Mouse (Mus musculus) adrenal gland (tissue): ENCODE data around the gene Dnah1.

Experiments used
- intact Hi-C: fragments of 180-260 bp; cut with DNase I; formaldehyde crosslinking; loops from one replicate; pipeline ENCODE4 v1.15.1; 2025
- long read RNA-seq, 2 experiments: library from polyadenylated mRNA; unstranded; transcript quantifications; one replicate each; pipeline ENCODE4 v2.0.0; 2020; ENCODE audit warnings: borderline replicate concordance in 1 of 2; ENCODE audit not compliant: insufficient replicate concordance in 1 of 2

Gene Dnah1
- long read RNA-seq, experiment 1, result 0 reads
- long read RNA-seq, experiment 2, partial matches to known transcripts, result 1 of 1 reads
- long read RNA-seq, experiment 2, other reads (novel, unspliced or antisense), result 0 of 1 reads

- intact Hi-C loops, result loop anchor here (5.0 kb wide), 1 partner anchor 42 kb away; no protein-coding TSS in a partner anchor
These were observed at the start of gene Dnah1 for GRCm38 (mm10) chr14:31323849-31324792. TSS of gene Dnah1 (minus strand) at chr14:31323896.

- intact Hi-C loops, result no loop called here
These were observed 45.7 kb upstream of the Dnah1 start for GRCm38 (mm10) chr14:31369377-31369776.

GRCm38 (mm10) chr14:31367951-31368350 is 44.3 kb upstream of the Dnah1 start:
- intact Hi-C loops, result no loop called here

GRCm38 (mm10) chr14:31365350-31365749 is 41.7 kb upstream of the Dnah1 start:
- intact Hi-C loops, result no loop called here

- intact Hi-C loops, result no loop called here
These were observed 40.9 kb upstream of the Dnah1 start for GRCm38 (mm10) chr14:31364589-31364988.

GRCm38 (mm10) chr14:31362236-31362635 is 38.5 kb upstream of the Dnah1 start:
- intact Hi-C loops, result no loop called here

GRCm38 (mm10) chr14:31345367-31345766 is 21.7 kb upstream of the Dnah1 start:
- intact Hi-C loops, result no loop called here

- intact Hi-C loops, result no loop called here
These were observed 19.5 kb upstream of the Dnah1 start for GRCm38 (mm10) chr14:31343241-31343640.

- intact Hi-C loops, result no loop called here
These were observed 14.3 kb upstream of the Dnah1 start for GRCm38 (mm10) chr14:31337947-31338346.

GRCm38 (mm10) chr14:31337406-31337805 is 13.7 kb upstream of the Dnah1 start:
- intact Hi-C loops, result no loop called here

- intact Hi-C loops, result no loop called here
These were observed 12.9 kb upstream of the Dnah1 start, which contains the start of gene Capn7 for GRCm38 (mm10) chr14:31336369-31337155. TSS of gene Capn7 (plus strand) at chr14:31336638.

GRCm38 (mm10) chr14:31335765-31336164 is 12.1 kb upstream of the Dnah1 start:
- intact Hi-C loops, result no loop called here

GRCm38 (mm10) chr14:31330957-31331356 is 7.3 kb upstream of the Dnah1 start:
- intact Hi-C loops, result loop anchor here (5.0 kb wide), 1 partner anchor 114 kb away; the partner anchor contains the start of genes Nisch and Sema3g

GRCm38 (mm10) chr14:31329741-31330140 is 6.0 kb upstream of the Dnah1 start:
- intact Hi-C loops, result loop anchor here (5.0 kb wide), 2 partner anchors 57 to 112 kb away; partner anchors contain the start of genes Nisch and Sema3g

- intact Hi-C loops, result loop anchor here (5.0 kb wide), 1 partner anchor 55 kb away; no protein-coding TSS in a partner anchor
These were observed 4.0 kb upstream of the Dnah1 start for GRCm38 (mm10) chr14:31327681-31328080.

- intact Hi-C loops, result loop anchor here (5.0 kb wide), 1 partner anchor 55 kb away; no protein-coding TSS in a partner anchor
These were observed 3.5 kb upstream of the Dnah1 start for GRCm38 (mm10) chr14:31327196-31327595.

- intact Hi-C loops, result loop anchor here (5.0 kb wide), 1 partner anchor 54 kb away; no protein-coding TSS in a partner anchor
These were observed 3.1 kb upstream of the Dnah1 start for GRCm38 (mm10) chr14:31326770-31327169.

GRCm38 (mm10) chr14:31325551-31325950 is 1.9 kb upstream of the Dnah1 start:
- intact Hi-C loops, result loop anchor here (5.0 kb wide), 1 partner anchor 53 kb away; no protein-coding TSS in a partner anchor

- intact Hi-C loops, result loop anchor here (5.0 kb wide), 2 partner anchors 43 to 53 kb away; no protein-coding TSS in a partner anchor
These were observed 1.2 kb upstream of the Dnah1 start for GRCm38 (mm10) chr14:31324851-31325250.

- intact Hi-C loops, result loop anchor here (5.0 kb wide), 1 partner anchor 41 kb away; no protein-coding TSS in a partner anchor
These were observed 507 bp downstream of the Dnah1 start for GRCm38 (mm10) chr14:31323189-31323588.

GRCm38 (mm10) chr14:31322191-31322590 is 1.5 kb downstream of the Dnah1 start:
- intact Hi-C loops, result loop anchor here (5.0 kb wide), 1 partner anchor 40 kb away; no protein-coding TSS in a partner anchor
